33 mouse cellular contexts compared by ENCODE assay signal in the genomic region with DNA sequence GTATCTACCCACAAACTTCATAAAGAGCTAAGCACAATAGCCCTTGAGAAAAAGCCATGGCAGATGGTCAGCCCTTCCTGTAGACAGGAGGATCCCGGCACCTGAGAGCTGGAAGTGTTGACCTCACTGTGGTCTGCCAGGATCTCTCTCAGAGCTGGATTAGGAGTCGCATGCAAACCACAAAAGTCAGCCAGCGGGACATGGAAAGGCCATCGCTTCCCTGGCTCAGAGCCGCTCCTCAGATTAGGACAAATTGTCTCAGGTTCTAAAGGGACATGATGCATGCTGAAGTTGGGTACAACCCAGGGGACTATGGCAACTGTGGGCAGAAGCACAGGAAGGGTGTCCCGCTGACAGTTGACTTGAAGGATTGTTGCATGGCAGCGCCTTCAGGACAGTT.
DNase-seq lines count a peak whose midpoint lies in the region; ATAC-seq and TF ChIP-seq lines count a peak whose summit lies in the region.
"Had no signal": no experiment of that assay in that cellular context is flagged by ENCODE, and none has a peak within 500 bp of the region (broad histone marks: within the 10 kb centered on the region; RNA-seq: fewer than 3 reads in every experiment).

No protein-coding gene starts in this region.

- no peak for TF ChIP-seq POLR2A in thymus, adult 2 months (IDR thresholded peaks at IDR 0.05; ENCODE audit: control insufficient read depth, extremely low read depth, insufficient read depth, low read length, poor library complexity)

- H3K9ac ChIP-seq in hindbrain, postnatal 0 days (replicated peaks; ENCODE audit: low read length): no peak overlapping the region
- no peak overlapping the region for H3K9ac ChIP-seq in hindbrain, embryonic 12.5 days
- H3K9ac ChIP-seq: embryonic facial prominence, embryonic 12.5 days; heart, embryonic 12.5 days; limb, embryonic 15.5 days; liver, embryonic 13.5 days; midbrain, embryonic 13.5 days; neural tube, embryonic 15.5 days had no signal

- peaks cover 7% of the 10 kb centered on the region; the same call in 1 of the 2 replicates for H3K4me1 ChIP-seq in hindbrain, postnatal 0 days (ENCODE audit: insufficient read depth, low read length)
- 0 out of 2 replicates have a peak, but pooled peaks cover 3% of the 10 kb centered on the region for H3K4me1 ChIP-seq in hindbrain, embryonic 12.5 days
- H3K4me1 ChIP-seq in thymus, adult 2 months (replicated peaks; ENCODE audit: control insufficient read depth, insufficient read depth, low read length): no peaks in the 10 kb centered on the region
- H3K4me1 ChIP-seq: embryonic facial prominence, embryonic 12.5 days; limb, embryonic 15.5 days had no signal

- no peaks in the 10 kb centered on the region for H3K27me3 ChIP-seq in hindbrain, postnatal 0 days (ENCODE audit: insufficient read depth, low read length)
- no peaks in the 10 kb centered on the region for H3K27me3 ChIP-seq in hindbrain, embryonic 12.5 days
- no peaks in the 10 kb centered on the region for H3K27me3 ChIP-seq in thymus, adult 2 months (ENCODE audit: control insufficient read depth, insufficient read depth, low read length)
- H3K27me3 ChIP-seq: embryonic facial prominence, embryonic 12.5 days; heart, embryonic 12.5 days; limb, embryonic 15.5 days; midbrain, embryonic 13.5 days; neural tube, embryonic 15.5 days; Patski had no signal

- DNase-seq in hindbrain, postnatal 0 days (ENCODE audit: low spot score): peak; percentile 33
- peak; percentile 93 for DNase-seq in cerebellum, adult 11-12 months
- DNase-seq in cerebellum, adult 9-11 months: peak; percentile 93
- DNase-seq in heart, postnatal 25 days (ENCODE audit: low spot score): no peak
- DNase-seq in gastrocnemius, adult 18-20 months (ENCODE audit: low spot score): no peak
- DNase-seq in thymus, adult 2 months: no peak
- DNase-seq: adrenal gland, postnatal 14 days; heart, adult 2 months; kidney, adult 8-10 months; kidney, postnatal 4 days; layer of hippocampus, postnatal 36 days; liver, embryonic 13.5 days; lung, adult 18-20 months; lung, postnatal 4 days; right cerebral cortex, adult 18-20 months; spleen, adult 18-20 months; thymus, adult 18-20 months; thymus, postnatal 36 days had no signal

- TF ChIP-seq CTCF in hindbrain, postnatal 0 days (IDR thresholded peaks at IDR 0.05; ENCODE audit: low read depth): no peak
- TF ChIP-seq CTCF in thymus, adult 2 months (IDR thresholded peaks at IDR 0.05; ENCODE audit: borderline replicate concordance, control insufficient read depth, extremely low read depth, insufficient read depth, low read length, poor library complexity): no peak

- 72% methylated on average over 7 of the region's 7 CpGs for WGBS in hindbrain, postnatal 0 days
- WGBS in hindbrain, embryonic 12.5 days: 93% methylated on average over 7 of the region's 7 CpGs
- 91% methylated on average over 7 of the region's 7 CpGs for WGBS in thymus, adult 2 months

- H3K36me3 ChIP-seq in hindbrain, postnatal 0 days (ENCODE audit: insufficient read depth, low read length): 0 out of 2 replicates have a peak, but pooled peaks cover 5% of the 10 kb centered on the region
- H3K36me3 ChIP-seq in hindbrain, embryonic 12.5 days: no peaks in the 10 kb centered on the region
- H3K36me3 ChIP-seq in thymus, adult 2 months (ENCODE audit: control insufficient read depth, insufficient read depth, low read length): no peaks in the 10 kb centered on the region
- H3K36me3 ChIP-seq: embryonic facial prominence, embryonic 12.5 days; forebrain, embryonic 10.5 days; liver, embryonic 13.5 days; midbrain, embryonic 13.5 days had no signal

- intact Hi-C loops in heart, postnatal 25 days (cut with DNase I): no loop called here

- no peaks in the 10 kb centered on the region for H3K9me3 ChIP-seq in hindbrain, postnatal 0 days (ENCODE audit: low read length)
- no peaks in the 10 kb centered on the region for H3K9me3 ChIP-seq in hindbrain, embryonic 12.5 days (replicated peaks)
- H3K9me3 ChIP-seq: embryonic facial prominence, embryonic 12.5 days; forebrain, embryonic 10.5 days; heart, embryonic 12.5 days; limb, embryonic 10.5 days; limb, embryonic 15.5 days; liver, embryonic 13.5 days; megakaryocyte, embryonic 14.5 days; midbrain, embryonic 13.5 days; neural tube, embryonic 15.5 days had no signal

- H3K4me3 ChIP-seq in hindbrain, postnatal 0 days (ENCODE audit: low read length): no peak overlapping the region
- no peak overlapping the region for H3K4me3 ChIP-seq in hindbrain, embryonic 12.5 days
- H3K4me3 ChIP-seq in thymus, adult 2 months (ENCODE audit: control insufficient read depth, insufficient read depth, low read length): no peak overlapping the region
- H3K4me3 ChIP-seq: embryonic facial prominence, embryonic 12.5 days; forebrain, embryonic 10.5 days; heart, adult 2 months; heart, embryonic 12.5 days; limb, embryonic 10.5 days; limb, embryonic 15.5 days; liver, embryonic 13.5 days; megakaryocyte, embryonic 14.5 days; midbrain, embryonic 13.5 days; neural tube, embryonic 15.5 days had no signal

- ATAC-seq in hindbrain, postnatal 0 days: no peak
- ATAC-seq in hindbrain, embryonic 12.5 days (ENCODE audit: low FRiP score): no peak
- ATAC-seq: forebrain, embryonic 16.5 days; intestine, embryonic 16.5 days; lung, postnatal 0 days; midbrain, embryonic 13.5 days; Patski had no signal

- H3K4me2 ChIP-seq in hindbrain, postnatal 0 days (ENCODE audit: low read depth, low read length): no peak overlapping the region
- H3K4me2 ChIP-seq in hindbrain, embryonic 12.5 days (replicated peaks): no peak overlapping the region
- H3K4me2 ChIP-seq: embryonic facial prominence, embryonic 12.5 days; heart, embryonic 12.5 days; limb, embryonic 15.5 days; liver, embryonic 13.5 days; midbrain, embryonic 13.5 days; neural tube, embryonic 15.5 days had no signal

- H3K27ac ChIP-seq in hindbrain, postnatal 0 days: no peak overlapping the region
- no peak overlapping the region for H3K27ac ChIP-seq in hindbrain, embryonic 12.5 days
- H3K27ac ChIP-seq in thymus, adult 2 months (ENCODE audit: control insufficient read depth, insufficient read depth, low read length): no peak overlapping the region
- H3K27ac ChIP-seq: embryonic facial prominence, embryonic 12.5 days; forebrain, embryonic 10.5 days; heart, adult 2 months; kidney, postnatal 0 days; limb, embryonic 10.5 days; limb, embryonic 15.5 days; liver, embryonic 13.5 days; midbrain, embryonic 13.5 days; neural tube, embryonic 15.5 days; stomach, postnatal 0 days had no signal

Comparison
In these comparisons a context has a peak if more than half of its experiments do, and no peak if none do; other contexts are left out.
1. DNase-seq: peak in hindbrain, postnatal 0 days (single experiment), cerebellum, adult 11-12 months (single experiment) and cerebellum, adult 9-11 months (single experiment); none in heart, postnatal 25 days (single experiment), gastrocnemius, adult 18-20 months (single experiment) and thymus, adult 2 months (single experiment).